Mouse (Mus musculus) olfactory bulb, adult 2 months (tissue): ENCODE measurements around the gene Plk3.

Source experiments
- CTCF ChIP-seq: fragments of 200-500 bp; IDR thresholded peaks from 2 replicates; pipeline ENCODE4 v1.5.1; 2012; ENCODE audit warnings: low read depth, mild to moderate bottlenecking, low read length, moderate library complexity; ENCODE audit not compliant: insufficient read depth
- POLR2A ChIP-seq: fragments of 200-500 bp; IDR thresholded peaks from 2 replicates; pipeline ENCODE4 v1.6.1; 2012; ENCODE audit warnings: mild to moderate bottlenecking, low read depth, low read length, moderate library complexity; ENCODE audit not compliant: insufficient read depth

DNA sequence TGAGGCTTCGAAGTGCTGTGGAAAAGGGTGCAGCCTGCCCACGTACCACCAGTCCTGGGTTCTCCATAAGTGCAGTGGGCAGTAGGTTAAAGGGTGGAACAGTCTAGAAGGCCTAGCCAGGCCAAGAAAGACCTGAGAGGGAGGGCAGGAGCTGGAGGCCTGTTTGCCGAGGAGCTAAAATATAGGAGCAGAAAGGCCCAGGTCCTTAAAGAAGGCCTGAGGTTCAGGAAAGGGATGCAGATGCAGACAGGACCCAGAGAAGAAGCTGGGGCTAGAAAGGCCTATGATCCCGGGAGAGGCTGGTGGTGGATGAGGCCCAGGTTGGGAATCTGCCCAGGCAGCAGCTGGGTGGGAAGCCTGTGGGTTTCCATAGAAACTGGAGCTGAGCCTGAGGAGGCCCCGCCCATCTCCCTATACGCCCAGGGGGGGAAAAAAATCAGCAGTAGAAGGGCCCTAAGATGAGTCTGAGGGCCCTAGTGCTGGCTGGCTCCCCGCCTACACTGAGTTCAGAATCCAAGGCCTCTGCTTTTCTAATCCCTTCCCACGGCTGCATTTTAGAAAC, 8.3 kb downstream of the Plk3 start, which contains the start of gene Btbd19:
- TF ChIP-seq CTCF (no peak), POLR2A (no peak)
